Mouse (Mus musculus) small intestine, adult 2 months (tissue): ENCODE measurements at regions not wholly inside any gene's neighbourhood (a gene's known extent, or its start where the extent isn't known, plus 50 kb on each side); places are given as distances from the start of the nearest gene placed in this dataset.
"Not testable (repeated sequence)": the region's sequence is repeated elsewhere in the genome, so short reads cannot be mapped to it uniquely, and the experiment has no call there.

ENCODE experiments used
- H3K27ac ChIP-seq: fragments of 200-500 bp; 2 replicates; pipeline ENCODE4 v1.5.1; 2012; ENCODE audit warnings: low read depth, low read length, control low read depth, inconsistent platforms; ENCODE audit not compliant: insufficient read depth
- H3K27me3 ChIP-seq: fragments of 200-500 bp; 2 replicates; pipeline ENCODE4 v1.6.1; 2012; ENCODE audit warnings: mild to moderate bottlenecking, moderate library complexity, low read length, inconsistent platforms; ENCODE audit not compliant: control insufficient read depth, insufficient read depth
- H3K36me3 ChIP-seq: fragments of 200-500 bp; 2 replicates; pipeline ENCODE4 v1.6.1; 2012; ENCODE audit warnings: mild to moderate bottlenecking, low read length, control low read depth, inconsistent platforms; ENCODE audit not compliant: control insufficient read depth, insufficient read depth
- H3K4me1 ChIP-seq: fragments of 200-500 bp; 2 replicates; pipeline ENCODE4 v1.6.1; 2012; ENCODE audit warnings: low read length, inconsistent platforms, mixed read lengths; ENCODE audit not compliant: control insufficient read depth, insufficient read depth, insufficient read length
- H3K4me3 ChIP-seq: fragments of 200-500 bp; 2 replicates; pipeline ENCODE4 v1.5.1; 2012; ENCODE audit warnings: low read depth, mild to moderate bottlenecking, control low read depth, inconsistent platforms, low read length, moderate library complexity
- CTCF ChIP-seq: fragments of 200-500 bp; IDR thresholded peaks from 2 replicates; pipeline ENCODE4 v1.5.1; 2012; ENCODE audit warnings: low read depth, mild to moderate bottlenecking, control low read depth, inconsistent platforms, low read length, moderate library complexity, mixed read lengths; ENCODE audit not compliant: insufficient replicate concordance, insufficient read length; ENCODE audit errors: extremely low read depth
- POLR2A ChIP-seq: fragments of 200-500 bp; IDR thresholded peaks from 2 replicates; pipeline ENCODE4 v1.6.1; 2012; ENCODE audit warnings: low read depth, mild to moderate bottlenecking, control low read depth, inconsistent platforms, low read length, moderate library complexity
- WGBS: fragments of 180-500 bp; shearing (Covaris S2); methylation state at CpG from one replicate; pipeline ENCODE4 v1.1.7; 2018; 5-methylcytosine and 5-hydroxymethylcytosine counted together

DNA sequence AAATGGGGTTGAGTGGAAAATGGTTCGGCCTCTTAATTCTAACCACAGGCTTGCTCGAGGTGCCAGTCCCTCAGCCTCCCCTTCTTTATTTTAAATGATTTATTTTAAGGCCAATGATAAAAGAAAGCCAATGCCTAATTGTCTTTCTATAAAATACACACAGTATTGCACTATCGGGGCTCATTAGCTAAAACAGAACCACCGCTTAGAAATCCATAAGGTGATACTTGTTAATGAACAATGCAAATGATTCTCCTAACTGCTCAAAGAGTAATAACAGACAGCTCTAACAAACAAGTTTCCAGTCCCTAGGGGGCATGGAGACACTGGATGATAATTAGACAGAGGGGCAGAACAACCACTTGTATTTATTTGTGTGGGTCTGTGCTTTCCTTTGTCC is 58.8 kb downstream of the Emx2 start:
- no peak overlapping the region for H3K27ac ChIP-seq
- no peaks in the 10 kb centered on the region for H3K27me3 ChIP-seq
- no peaks in the 10 kb centered on the region for H3K36me3 ChIP-seq
- WGBS = 75% methylated on average over 4 of the region's 4 CpGs
- no peaks in the 10 kb centered on the region for H3K4me1 ChIP-seq
- TF ChIP-seq POLR2A (no peak), CTCF (no peak)
- H3K4me3 ChIP-seq = no peak overlapping the region

GRCm38 (mm10) chr19:59519156-59519555 is 61.0 kb downstream of the Emx2 start:
- no peak overlapping the region for H3K27ac ChIP-seq
- no peaks in the 10 kb centered on the region for H3K27me3 ChIP-seq
- no peaks in the 10 kb centered on the region for H3K4me1 ChIP-seq
- TF ChIP-seq POLR2A (no peak), CTCF (no peak)
- no peak overlapping the region for H3K4me3 ChIP-seq
- 69% methylated on average over 3 of the region's 3 CpGs for WGBS
- H3K36me3 ChIP-seq = no peaks in the 10 kb centered on the region

DNA sequence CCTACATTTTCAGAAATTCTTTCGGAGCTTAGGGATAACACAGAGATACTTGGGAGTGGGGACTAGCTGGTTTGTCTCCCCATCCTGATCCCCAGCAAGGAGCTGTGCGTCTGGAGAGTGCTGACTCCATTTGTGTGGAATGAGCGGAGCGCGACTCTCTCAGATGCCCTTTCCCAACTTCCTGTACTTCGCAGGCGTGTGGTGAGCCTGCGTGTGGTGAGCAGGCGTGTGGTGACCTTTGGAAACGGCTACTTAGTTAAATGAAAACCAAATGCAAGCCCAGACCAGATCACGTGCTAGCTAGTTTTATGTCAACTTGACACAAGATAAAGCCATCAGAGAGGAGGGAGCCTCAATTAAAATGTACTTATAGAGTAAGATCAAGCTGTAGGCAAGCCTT is 64.0 kb downstream of the Emx2 start:
- WGBS = 51% methylated on average over 11 of the region's 11 CpGs
- TF ChIP-seq POLR2A (no peak), CTCF (no peak)

GRCm38 (mm10) chr19:59523356-59523755 is 65.2 kb downstream of the Emx2 start:
- TF ChIP-seq POLR2A (no peak), CTCF (no peak)
- no peaks in the 10 kb centered on the region for H3K4me1 ChIP-seq
- no peak overlapping the region for H3K27ac ChIP-seq
- no peak overlapping the region for H3K4me3 ChIP-seq
- H3K27me3 ChIP-seq = no peaks in the 10 kb centered on the region
- WGBS = 77% methylated on average over 10 of the region's 10 CpGs
- H3K36me3 ChIP-seq = no peaks in the 10 kb centered on the region

More for the DNA sequence above, 64.0 kb downstream of the Emx2 start:
- Histone ChIP-seq H3K27me3 (no peaks in the 10 kb centered on the region), H3K4me1 (no peaks in the 10 kb centered on the region), H3K36me3 (no peaks in the 10 kb centered on the region), H3K27ac (no peak overlapping the region), H3K4me3 (no peak overlapping the region)

- Histone ChIP-seq H3K36me3 (no peaks in the 10 kb centered on the region), H3K4me1 (no peaks in the 10 kb centered on the region), H3K27ac (no peak overlapping the region), H3K4me3 (no peak overlapping the region), H3K27me3 (no peaks in the 10 kb centered on the region)
- no peak for TF ChIP-seq POLR2A
- TF ChIP-seq CTCF = no peak
- WGBS = 78% methylated on average over 4 of the region's 4 CpGs
Observed at GRCm38 (mm10) chr19:59564101-59564500, 105.9 kb downstream of the Emx2 start.

- no peak overlapping the region for H3K4me3 ChIP-seq
- H3K4me1 ChIP-seq = no peaks in the 10 kb centered on the region
- no peak for TF ChIP-seq POLR2A
- no peak for TF ChIP-seq CTCF
- H3K36me3 ChIP-seq = no peaks in the 10 kb centered on the region
- H3K27me3 ChIP-seq = no peaks in the 10 kb centered on the region
- H3K27ac ChIP-seq = no peak overlapping the region
Observed at GRCm38 (mm10) chr19:59568907-59569306, 110.7 kb downstream of the Emx2 start.

- WGBS = 64% methylated on average over 2 of the region's 2 CpGs
- H3K27me3 ChIP-seq, H3K4me1 ChIP-seq: not testable (repeated sequence)
Observed at GRCm38 (mm10) chr19:59569590-59569989, 111.4 kb downstream of the Emx2 start.

GRCm38 (mm10) chr19:59574346-59574745 is 116.2 kb downstream of the Emx2 start:
- H3K36me3 ChIP-seq = no peaks in the 10 kb centered on the region
- H3K4me1 ChIP-seq = no peaks in the 10 kb centered on the region
- no peaks in the 10 kb centered on the region for H3K27me3 ChIP-seq
- TF ChIP-seq CTCF (no peak), POLR2A (no peak)
- no peak overlapping the region for H3K27ac ChIP-seq
- WGBS = 61% methylated on average over 3 of the region's 3 CpGs
- no peak overlapping the region for H3K4me3 ChIP-seq

More at GRCm38 (mm10) chr19:59569590-59569989, 111.4 kb downstream of the Emx2 start:
- H3K36me3 ChIP-seq, H3K27ac ChIP-seq, H3K4me3 ChIP-seq: not testable (repeated sequence)
